Mouse (Mus musculus): ENCODE results near the gene Brd3. TPM values are rescaled to one million over a fixed set of nuclear protein-coding genes. Genes with fewer than 3 reads are reported as not detected.

Brd3 gene
- polyA plus RNA-seq, 1 experiment from 2014 or later = 89.1 TPM

DNA sequence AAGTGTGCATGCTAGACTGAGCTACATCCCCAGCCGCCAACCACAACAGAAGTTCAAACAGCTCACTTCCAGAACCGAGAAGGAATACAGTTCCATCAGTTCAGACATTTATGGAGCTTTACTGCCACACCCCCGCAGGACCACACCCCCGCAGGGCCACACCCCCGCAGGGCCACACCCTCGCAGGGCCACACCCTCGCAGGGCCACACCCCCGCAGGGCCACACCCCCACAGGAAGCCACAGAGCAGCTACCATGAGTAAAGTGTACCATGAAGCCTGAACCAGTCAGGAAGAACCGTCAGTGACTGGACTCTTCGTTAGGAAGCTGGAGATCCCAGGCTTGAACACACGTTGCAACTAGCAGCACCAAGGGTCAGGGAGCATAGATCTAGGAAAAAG, 69.2 kb downstream of the Brd3 start:
- Histone ChIP-seq H3K9me3 (no peaks in the 10 kb centered on the region), H3K9ac (no peak overlapping the region), H3K4me1 (peaks cover 17% of the 10 kb centered on the region), H3K27me3 (no peaks in the 10 kb centered on the region), H3K4me2 (no peak overlapping the region), H3K27ac (no peak overlapping the region), H3K36me3 (no peaks in the 10 kb centered on the region), H3K4me3 (no peak overlapping the region)
- WGBS = 9% methylated on average over 11 of the region's 11 CpGs
- ATAC-seq (ENCODE audit: borderline replicate concordance, extremely low read depth, low FRiP score, low TSS enrichment) = no peak

DNA sequence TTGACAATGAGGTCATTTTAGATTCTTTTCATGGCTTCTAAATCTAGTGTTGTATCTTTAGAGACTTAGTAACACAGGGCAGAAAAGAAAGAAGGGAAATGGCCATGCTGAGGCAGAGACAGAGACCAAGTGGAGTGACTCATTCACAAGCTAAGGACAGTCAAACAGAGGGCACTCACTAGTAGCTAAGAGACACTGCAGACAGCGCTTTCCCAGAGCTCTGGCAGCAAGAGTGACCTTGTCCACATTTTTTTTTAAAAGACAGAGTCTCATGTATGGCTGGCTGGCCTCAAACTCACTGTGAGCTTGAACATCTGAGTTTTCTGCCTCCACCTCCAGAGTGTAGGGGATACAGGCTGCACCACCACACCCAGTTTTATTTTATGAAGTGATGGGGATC, 69.6 kb downstream of the Brd3 start:
- Histone ChIP-seq H3K4me3 (no peak overlapping the region), H3K9ac (no peak overlapping the region), H3K36me3 (no peaks in the 10 kb centered on the region), H3K9me3 (no peaks in the 10 kb centered on the region), H3K4me1 (peaks cover 13% of the 10 kb centered on the region), H3K4me2 (no peak overlapping the region), H3K27ac (no peak overlapping the region), H3K27me3 (no peaks in the 10 kb centered on the region)
- WGBS = 43% methylated on average over 1 of the region's 1 CpGs
- ATAC-seq (ENCODE audit: borderline replicate concordance, extremely low read depth, low FRiP score, low TSS enrichment) = no peak

DNA sequence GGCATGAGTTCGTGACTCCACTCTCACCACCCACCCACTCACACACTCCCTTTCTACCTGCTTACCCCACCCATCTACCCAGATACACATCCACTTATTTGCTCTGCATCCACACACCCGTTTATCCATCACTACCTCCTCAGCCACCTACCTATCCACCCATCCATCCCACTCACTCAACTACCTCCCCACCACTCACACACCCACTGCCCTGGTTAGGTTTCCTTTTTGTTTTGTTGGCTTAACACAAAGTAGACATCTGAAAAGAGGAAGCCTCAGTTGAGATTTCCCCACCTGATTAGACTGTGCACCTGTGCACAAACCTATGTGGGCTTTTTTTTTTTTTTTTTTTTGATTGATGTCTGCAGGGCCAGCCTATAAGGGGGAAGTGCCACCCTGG, 74.9 kb downstream of the Brd3 start:
- no peaks in the 10 kb centered on the region for H3K9me3 ChIP-seq
- no peak overlapping the region for H3K27ac ChIP-seq
- 57% methylated on average over 2 of the region's 2 CpGs for WGBS
- H3K9ac ChIP-seq = no peak overlapping the region
- H3K4me3 ChIP-seq = no peak overlapping the region
- H3K27me3 ChIP-seq = no peaks in the 10 kb centered on the region
- H3K36me3 ChIP-seq = no peaks in the 10 kb centered on the region
- H3K4me1 ChIP-seq = peaks cover 7% of the 10 kb centered on the region
- ATAC-seq (ENCODE audit: borderline replicate concordance, extremely low read depth, low FRiP score, low TSS enrichment) = no peak
- H3K4me2 ChIP-seq = no peak overlapping the region

DNA sequence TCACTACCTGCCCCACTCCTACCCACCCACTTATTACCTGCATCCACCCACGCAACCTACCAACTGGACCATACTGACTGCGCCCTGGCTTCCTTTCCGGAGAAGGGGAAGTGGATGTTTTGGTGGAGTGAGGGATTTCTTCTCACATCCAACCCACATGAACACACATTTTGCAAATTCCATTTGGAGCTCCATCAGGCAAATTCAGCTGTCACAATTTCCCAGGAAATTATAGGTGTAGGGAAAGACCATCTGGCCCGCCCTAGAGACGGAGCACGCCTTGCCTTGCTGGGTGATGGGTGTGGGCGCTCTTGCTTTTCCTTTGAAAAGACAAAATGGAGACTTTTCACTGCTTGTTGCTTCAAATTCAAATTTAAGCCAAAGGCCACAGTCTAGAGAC, 76.8 kb downstream of the Brd3 start:
- Histone ChIP-seq H3K36me3 (no peaks in the 10 kb centered on the region), H3K27me3 (no peaks in the 10 kb centered on the region), H3K4me3 (no peak overlapping the region), H3K9me3 (no peaks in the 10 kb centered on the region), H3K4me1 (peaks cover 13% of the 10 kb centered on the region), H3K9ac (no peak overlapping the region), H3K27ac (no peak overlapping the region), H3K4me2 (no peak overlapping the region)
- WGBS = 86% methylated on average over 7 of the region's 7 CpGs
- no peak for ATAC-seq (ENCODE audit: borderline replicate concordance, extremely low read depth, low FRiP score, low TSS enrichment)

DNA sequence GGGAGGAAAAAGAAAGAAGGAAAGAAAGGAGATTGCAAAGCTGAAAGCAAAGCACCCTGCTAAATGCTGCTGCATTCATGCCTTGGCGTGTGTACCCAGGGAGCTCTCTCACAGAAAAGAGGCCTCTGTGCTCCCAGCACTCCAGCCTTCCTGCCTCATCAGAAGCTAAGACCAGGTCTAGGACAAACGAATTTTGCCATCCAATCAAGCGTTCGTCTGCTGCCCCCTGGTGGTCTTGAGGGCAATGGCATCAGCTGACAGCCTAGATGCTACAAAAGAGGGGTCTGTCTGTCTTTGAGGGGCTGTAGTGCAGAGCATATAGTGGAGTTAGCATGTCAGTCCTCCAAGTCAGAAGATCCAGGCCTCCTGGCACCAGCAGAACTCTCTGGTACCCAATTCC, 79.4 kb downstream of the Brd3 start:
- H3K27ac ChIP-seq = no peak overlapping the region
- no peak overlapping the region for H3K4me3 ChIP-seq
- no peak overlapping the region for H3K4me2 ChIP-seq
- 0% methylated on average over 4 of the region's 4 CpGs for WGBS
- no peaks in the 10 kb centered on the region for H3K9me3 ChIP-seq
- H3K9ac ChIP-seq = no peak overlapping the region
- H3K4me1 ChIP-seq = peaks cover 35% of the 10 kb centered on the region
- ATAC-seq (ENCODE audit: borderline replicate concordance, extremely low read depth, low FRiP score, low TSS enrichment) = no peak
- H3K27me3 ChIP-seq = no peaks in the 10 kb centered on the region
- no peaks in the 10 kb centered on the region for H3K36me3 ChIP-seq

DNA sequence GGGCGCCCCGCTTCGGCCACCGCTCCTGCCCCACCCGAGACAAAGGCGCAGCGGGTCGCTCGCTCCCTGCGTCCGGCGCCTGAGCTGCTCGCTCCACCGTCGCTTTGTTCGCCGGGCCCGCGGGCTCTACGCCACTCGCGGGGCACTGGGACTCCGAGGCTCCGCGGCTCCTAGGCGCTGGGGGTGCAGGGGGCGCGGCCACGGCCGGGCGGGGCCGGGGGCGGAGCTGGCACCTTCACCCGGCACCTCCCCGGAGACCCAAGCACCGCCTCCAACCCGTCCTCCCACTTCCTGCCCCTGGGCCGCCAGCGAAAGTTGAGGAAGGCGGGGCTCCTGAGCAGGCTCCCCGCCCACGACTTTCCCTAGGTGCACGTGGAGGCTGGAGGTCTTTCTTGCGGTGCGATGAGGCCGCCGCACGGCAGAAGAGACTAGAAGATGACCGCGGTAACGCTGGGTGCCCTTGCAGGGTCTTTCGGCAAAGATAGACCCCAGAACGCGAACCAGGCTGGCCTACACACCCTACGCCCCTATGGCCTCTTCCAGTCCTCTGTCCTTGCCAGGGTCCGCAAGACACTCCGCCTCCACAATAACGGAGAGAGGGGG, 80.5 kb downstream of the Brd3 start, which contains the start of gene Vav2:
Vav2 (minus strand) TSS at position 179 of the 603 bp plus-strand sequence.
- H3K4me1 ChIP-seq = peaks cover 44% of the 10 kb centered on the region
- no peaks in the 10 kb centered on the region for H3K27me3 ChIP-seq
- 1% methylated on average over 58 of the region's 58 CpGs for WGBS
- peak within 1 kb of the TSS; percentile 97 for H3K4me2 ChIP-seq
- peak within 1 kb of the TSS; percentile 88 for H3K27ac ChIP-seq
- no peaks in the 10 kb centered on the region for H3K9me3 ChIP-seq
- H3K4me3 ChIP-seq = peak within 1 kb of the TSS; percentile 91
- H3K36me3 ChIP-seq = no peaks in the 10 kb centered on the region
- ATAC-seq (ENCODE audit: borderline replicate concordance, extremely low read depth, low FRiP score, low TSS enrichment) = peak; percentile 93
- peak within 1 kb of the TSS; percentile 84 for H3K9ac ChIP-seq

DNA sequence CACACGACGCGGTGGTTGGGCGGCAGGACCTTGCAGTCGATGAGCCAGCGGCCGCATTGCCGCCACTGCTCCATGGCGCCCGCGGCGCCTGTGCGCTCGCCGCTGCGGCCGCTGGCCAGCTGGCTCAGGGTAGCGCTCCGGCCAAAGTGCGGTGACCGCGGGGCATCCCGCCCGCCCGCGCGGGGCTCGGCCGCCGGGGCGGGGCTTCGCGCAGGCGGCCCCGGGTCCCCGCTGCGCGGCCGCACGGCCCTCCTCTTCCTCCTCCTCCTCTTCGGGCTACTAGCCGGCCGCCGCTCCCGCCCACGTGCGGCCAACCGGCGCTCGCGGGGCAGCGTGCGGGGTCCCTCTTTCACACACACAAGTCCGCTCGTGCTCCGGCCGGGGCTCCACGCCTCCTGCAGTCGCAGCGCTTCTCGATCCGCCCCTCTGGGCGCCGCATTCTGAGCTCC, 81.0 kb downstream of the Brd3 start:
- ATAC-seq (ENCODE audit: borderline replicate concordance, extremely low read depth, low FRiP score, low TSS enrichment) = peak; percentile 27
- Histone ChIP-seq H3K9me3 (no peaks in the 10 kb centered on the region), H3K4me1 (peaks cover 49% of the 10 kb centered on the region), H3K4me2 (peak overlapping the region; percentile 97), H3K36me3 (no peaks in the 10 kb centered on the region), H3K4me3 (peak overlapping the region; percentile 91), H3K27ac (peak overlapping the region; percentile 88), H3K27me3 (no peaks in the 10 kb centered on the region), H3K9ac (peak overlapping the region; percentile 84)
- WGBS = under 1% methylated on average over 54 of the region's 64 CpGs

DNA sequence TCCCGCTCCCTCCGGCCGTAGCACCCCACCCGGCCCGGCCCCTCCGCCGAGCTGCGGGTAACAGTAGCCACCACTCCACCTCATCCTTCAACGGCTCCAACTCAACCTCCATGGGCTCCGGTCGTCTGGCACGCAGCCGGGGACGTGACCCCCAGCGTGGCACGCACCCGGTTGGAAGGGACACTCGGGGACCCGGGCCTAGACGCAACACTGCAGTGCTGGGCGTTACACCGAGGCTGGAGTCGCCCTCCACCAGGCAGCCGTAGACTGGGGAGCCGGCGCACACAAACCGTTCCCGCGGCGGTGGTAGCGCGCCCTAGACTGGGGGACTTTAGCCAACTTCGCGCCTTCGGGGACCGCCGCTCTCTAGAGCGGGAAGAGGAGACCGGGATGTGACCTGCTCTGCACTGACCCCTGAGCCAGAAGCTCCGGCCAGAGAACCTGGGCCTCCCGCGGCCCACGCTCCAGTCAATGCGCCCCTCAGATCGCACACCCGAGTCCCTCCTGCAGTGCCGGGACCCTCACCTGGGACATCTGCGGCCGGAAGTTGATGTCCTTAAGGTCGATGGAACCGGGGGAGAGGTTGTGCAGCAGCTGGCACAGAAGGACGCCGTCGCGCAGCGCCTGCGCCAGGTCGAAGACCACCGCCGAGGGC, 81.6 kb downstream of the Brd3 start:
- under 1% methylated on average over 55 of the region's 60 CpGs for WGBS
- H3K4me1 ChIP-seq = peaks cover 54% of the 10 kb centered on the region
- H3K9me3 ChIP-seq = no peaks in the 10 kb centered on the region
- H3K36me3 ChIP-seq = no peaks in the 10 kb centered on the region
- peak overlapping the region; percentile 84 for H3K9ac ChIP-seq
- peak overlapping the region; percentile 91 for H3K4me3 ChIP-seq
- H3K27ac ChIP-seq = peak overlapping the region; percentile 88
- H3K4me2 ChIP-seq = peak overlapping the region; percentile 97
- no peak for ATAC-seq (ENCODE audit: borderline replicate concordance, extremely low read depth, low FRiP score, low TSS enrichment)
- H3K27me3 ChIP-seq = no peaks in the 10 kb centered on the region

DNA sequence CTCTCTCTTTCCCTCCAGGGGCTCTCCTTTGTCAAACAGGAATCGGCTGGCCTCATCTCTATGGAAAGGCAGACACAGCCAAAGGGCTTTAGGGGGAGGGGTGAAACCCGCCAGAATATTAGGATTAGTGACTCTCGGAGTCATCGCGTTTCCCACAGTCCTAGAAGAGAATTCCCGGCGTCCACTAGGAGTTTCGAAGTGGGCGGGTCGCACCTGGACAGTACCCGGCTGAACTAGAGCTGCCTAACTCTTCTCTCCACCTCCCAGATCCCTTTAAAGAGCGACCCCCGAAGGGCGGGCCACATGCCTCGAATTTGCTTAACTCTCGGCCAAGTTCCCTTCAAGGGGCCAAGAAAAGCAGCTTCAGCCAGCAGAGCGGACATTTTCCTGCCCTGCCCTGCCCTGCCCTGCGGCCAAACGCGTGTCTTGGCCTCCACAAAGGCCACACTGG, 82.3 kb downstream of the Brd3 start:
- Histone ChIP-seq H3K4me2 (peak overlapping the region; percentile 97), H3K36me3 (no peaks in the 10 kb centered on the region), H3K4me3 (peak overlapping the region; percentile 91), H3K9me3 (no peaks in the 10 kb centered on the region), H3K9ac (peak overlapping the region; percentile 84), H3K4me1 (peaks cover 58% of the 10 kb centered on the region), H3K27me3 (no peaks in the 10 kb centered on the region), H3K27ac (peak overlapping the region; percentile 88)
- WGBS = 1% methylated on average over 20 of the region's 20 CpGs
- no peak for ATAC-seq (ENCODE audit: borderline replicate concordance, extremely low read depth, low FRiP score, low TSS enrichment)

GRCm38 (mm10) chr2:27423596-27423995, 83.9 kb downstream of the Brd3 start:
- Histone ChIP-seq H3K27me3 (no peaks in the 10 kb centered on the region), H3K9ac (no peak overlapping the region), H3K27ac (peak overlapping the region; percentile 18; the same call in 1 of the 2 replicates), H3K4me2 (peak overlapping the region; percentile 97), H3K9me3 (no peaks in the 10 kb centered on the region), H3K36me3 (no peaks in the 10 kb centered on the region), H3K4me1 (peaks cover 74% of the 10 kb centered on the region), H3K4me3 (peak overlapping the region; percentile 6; the same call in 1 of the 2 replicates)
- ATAC-seq (ENCODE audit: borderline replicate concordance, extremely low read depth, low FRiP score, low TSS enrichment) = no peak; the same call in 1 of the 2 replicates
- WGBS = 52% methylated on average over 7 of the region's 7 CpGs

DNA sequence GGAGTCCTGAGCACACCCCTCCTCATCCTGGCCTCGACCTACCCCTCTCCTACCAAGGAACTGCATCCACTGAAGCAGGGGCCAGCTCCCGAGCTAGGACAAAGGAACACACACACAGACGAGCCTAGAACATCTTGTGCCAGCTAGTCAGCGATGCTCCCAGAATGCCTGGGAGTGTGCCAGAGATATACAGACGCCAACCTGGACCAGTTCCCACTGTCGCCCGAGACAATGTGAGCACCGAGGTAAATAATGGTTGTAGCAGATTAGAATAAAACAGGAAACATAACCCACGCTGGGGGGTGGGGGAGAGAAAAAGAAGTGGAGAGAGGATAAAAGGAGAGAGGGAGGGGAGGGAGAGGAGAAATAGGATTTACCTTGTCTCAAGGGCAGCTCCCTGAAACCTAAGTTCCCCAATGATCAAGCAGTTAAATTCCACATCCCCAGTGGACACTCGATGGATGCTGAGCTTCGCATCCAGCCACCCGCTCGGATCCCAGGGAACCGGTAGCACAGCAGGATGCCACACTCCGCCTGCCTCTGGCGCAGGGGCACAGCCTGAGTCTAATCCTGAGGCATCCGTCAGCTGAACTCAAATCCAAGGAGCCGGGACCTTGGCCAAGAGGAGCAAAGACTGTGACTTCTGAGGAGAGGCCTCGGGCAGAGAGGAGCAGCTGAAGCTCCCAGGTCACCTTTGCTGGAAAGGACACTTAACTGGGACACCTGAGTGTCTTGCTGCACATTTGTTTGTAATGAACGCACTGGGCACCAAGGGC, 86.0 kb downstream of the Brd3 start:
- no peaks in the 10 kb centered on the region for H3K27me3 ChIP-seq
- no peak overlapping the region for H3K4me2 ChIP-seq
- H3K4me3 ChIP-seq = no peak overlapping the region
- H3K36me3 ChIP-seq = no peaks in the 10 kb centered on the region
- no peaks in the 10 kb centered on the region for H3K9me3 ChIP-seq
- WGBS = 63% methylated on average over 20 of the region's 20 CpGs
- no peak overlapping the region for H3K9ac ChIP-seq
- ATAC-seq (ENCODE audit: borderline replicate concordance, extremely low read depth, low FRiP score, low TSS enrichment) = no peak
- H3K27ac ChIP-seq = no peak overlapping the region
- H3K4me1 ChIP-seq = peaks cover 82% of the 10 kb centered on the region
